Mouse (Mus musculus) lung, embryonic 16.5 days (tissue): ENCODE measurements at regions not wholly inside any gene's neighbourhood (a gene's known extent, or its start where the extent isn't known, plus 50 kb on each side); places are given as distances from the start of the nearest gene placed in this dataset.

Source experiments
- ATAC-seq: fragments of 200-750 bp; cut with Nextera tagmentation; 2 replicates; pipeline ENCODE4 v1.8.0; 2017; ENCODE audit warnings: low read depth, mild to moderate bottlenecking, moderate library complexity
- H3K27ac ChIP-seq: fragments of 300-500 bp; sonication (generic); 2 replicates; pipeline ENCODE4 v1.5.1; 2014; ENCODE audit warnings: mild to moderate bottlenecking, control low read depth, low read length
- H3K27me3 ChIP-seq: fragments of 300-500 bp; sonication (generic); 2 replicates; pipeline ENCODE4 v1.6.1; 2014; ENCODE audit warnings: low read depth, low read length, mixed read lengths; ENCODE audit not compliant: control insufficient read depth, insufficient read depth
- H3K36me3 ChIP-seq: fragments of 300-500 bp; sonication (generic); 2 replicates; pipeline ENCODE4 v1.6.1; 2014; ENCODE audit warnings: low read length; ENCODE audit not compliant: control insufficient read depth, insufficient read depth
- H3K4me1 ChIP-seq: fragments of 300-500 bp; sonication (generic); replicated peaks from 2 replicates; pipeline ENCODE4 v1.6.1; 2014; ENCODE audit warnings: low read length, mixed read lengths; ENCODE audit not compliant: control insufficient read depth, insufficient read depth
- H3K4me2 ChIP-seq: fragments of 300-500 bp; sonication (generic); 2 replicates; pipeline ENCODE4 v1.6.1; 2014; ENCODE audit warnings: low read depth, low read length, control low read depth
- H3K4me3 ChIP-seq: fragments of 300-500 bp; sonication (generic); 2 replicates; pipeline ENCODE4 v1.5.1; 2014; ENCODE audit warnings: mild to moderate bottlenecking, low read length, control low read depth
- H3K9ac ChIP-seq: fragments of 300-500 bp; sonication (generic); 2 replicates; pipeline ENCODE4 v1.6.1; 2014; ENCODE audit warnings: low read length, control low read depth
- H3K9me3 ChIP-seq: fragments of 300-500 bp; sonication (generic); 2 replicates; pipeline ENCODE4 v1.6.1; 2016; ENCODE audit warnings: low read length; ENCODE audit not compliant: control insufficient read depth
- WGBS: fragments of 180-500 bp; shearing (Covaris S2); extraction: QIAGEN DNeasy Blood & Tissue Kit; methylation state at CpG from one replicate; pipeline ENCODE4 v1.1.7; 2014; 5-methylcytosine and 5-hydroxymethylcytosine counted together

DNA sequence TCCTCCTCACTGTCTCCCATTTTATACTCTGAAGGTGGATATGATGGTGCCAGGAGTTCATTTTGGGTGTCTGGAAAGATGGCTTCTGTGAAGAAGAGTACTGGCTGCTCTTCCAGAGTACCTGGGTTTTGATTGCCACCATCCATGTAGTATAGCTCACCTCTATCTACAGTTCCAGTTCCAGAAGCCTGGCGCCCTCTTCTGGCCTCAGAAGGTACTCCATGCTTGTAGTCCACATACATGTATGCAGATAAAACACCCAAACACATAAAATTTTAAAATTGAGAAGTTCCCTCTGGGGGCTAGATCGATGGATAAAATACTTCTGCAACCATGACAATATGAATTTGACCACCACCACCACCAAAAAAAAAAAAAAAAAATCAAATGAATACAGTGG is 128.4 kb upstream of the Pkdcc start:
- no peaks in the 10 kb centered on the region for H3K36me3 ChIP-seq
- H3K4me1 ChIP-seq: peaks cover 1% of the 10 kb centered on the region; the same call in 1 of the 2 replicates
- H3K27me3 ChIP-seq: no peaks in the 10 kb centered on the region
- H3K9ac ChIP-seq: no peak overlapping the region
- no peak overlapping the region for H3K4me3 ChIP-seq
- no peak overlapping the region for H3K4me2 ChIP-seq
- H3K27ac ChIP-seq: no peak overlapping the region
- peaks cover 4% of the 10 kb centered on the region; the same call in 1 of the 2 replicates for H3K9me3 ChIP-seq
- 83% methylated on average over 2 of the region's 2 CpGs for WGBS
- no peak for ATAC-seq

- 66% methylated on average over 2 of the region's 2 CpGs for WGBS
- no peak for ATAC-seq
These were observed 126.6 kb upstream of the Pkdcc start for GRCm38 (mm10) chr17:83088471-83088870.

GRCm38 (mm10) chr17:83089856-83090692 is 125.0 kb upstream of the Pkdcc start:
- H3K27me3 ChIP-seq: no peaks in the 10 kb centered on the region
- 52% methylated on average over 10 of the region's 10 CpGs for WGBS
- ATAC-seq: no peak

More at GRCm38 (mm10) chr17:83088471-83088870, 126.6 kb upstream of the Pkdcc start:
- no peak overlapping the region for H3K9ac ChIP-seq
- no peaks in the 10 kb centered on the region for H3K4me1 ChIP-seq
- H3K4me3 ChIP-seq: no peak overlapping the region
- no peak overlapping the region for H3K4me2 ChIP-seq
- no peaks in the 10 kb centered on the region for H3K36me3 ChIP-seq
- no peaks in the 10 kb centered on the region for H3K27me3 ChIP-seq
- H3K27ac ChIP-seq: no peak overlapping the region
- peaks cover 4% of the 10 kb centered on the region; the same call in 1 of the 2 replicates for H3K9me3 ChIP-seq

DNA sequence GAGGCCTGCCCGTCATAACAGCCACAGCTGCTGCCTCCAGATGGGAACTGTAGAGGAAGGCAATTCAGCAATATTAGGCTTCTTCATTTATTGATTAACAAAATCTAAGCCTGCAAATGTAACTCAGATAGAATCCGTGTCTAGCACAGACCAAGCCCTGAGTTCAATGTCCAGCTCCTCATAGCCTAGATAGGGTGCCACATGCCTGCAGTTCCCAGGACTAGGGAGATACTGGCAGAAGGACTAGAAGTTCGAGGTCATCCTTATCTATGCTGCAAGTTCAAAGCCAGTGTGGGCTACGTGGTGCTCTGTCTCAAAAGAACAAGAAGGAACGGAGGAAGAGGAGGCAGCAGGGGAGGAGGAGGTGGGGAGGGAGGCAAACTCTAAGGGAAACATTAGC is 121.2 kb upstream of the Pkdcc start:
- 71% methylated on average over 5 of the region's 5 CpGs for WGBS
- Histone ChIP-seq H3K4me1 (no peaks in the 10 kb centered on the region), H3K9ac (no peak overlapping the region), H3K36me3 (no peaks in the 10 kb centered on the region), H3K9me3 (no peaks in the 10 kb centered on the region), H3K4me3 (no peak overlapping the region), H3K27me3 (no peaks in the 10 kb centered on the region), H3K27ac (no peak overlapping the region), H3K4me2 (no peak overlapping the region)
- no peak for ATAC-seq

More at GRCm38 (mm10) chr17:83089856-83090692, 125.0 kb upstream of the Pkdcc start:
- no peaks in the 10 kb centered on the region for H3K4me1 ChIP-seq
- H3K27ac ChIP-seq: no peak overlapping the region
- H3K9me3 ChIP-seq: peaks cover 4% of the 10 kb centered on the region; the same call in 1 of the 2 replicates
- no peaks in the 10 kb centered on the region for H3K36me3 ChIP-seq
- H3K9ac ChIP-seq: no peak overlapping the region
- no peak overlapping the region for H3K4me2 ChIP-seq
- H3K4me3 ChIP-seq: no peak overlapping the region

- peak; percentile 52; the same call in 1 of the 2 replicates for ATAC-seq
- H3K27me3 ChIP-seq: no peaks in the 10 kb centered on the region
- WGBS: 33% methylated on average over 8 of the region's 8 CpGs
These were observed 118.6 kb upstream of the Pkdcc start for GRCm38 (mm10) chr17:83096451-83096850.

DNA sequence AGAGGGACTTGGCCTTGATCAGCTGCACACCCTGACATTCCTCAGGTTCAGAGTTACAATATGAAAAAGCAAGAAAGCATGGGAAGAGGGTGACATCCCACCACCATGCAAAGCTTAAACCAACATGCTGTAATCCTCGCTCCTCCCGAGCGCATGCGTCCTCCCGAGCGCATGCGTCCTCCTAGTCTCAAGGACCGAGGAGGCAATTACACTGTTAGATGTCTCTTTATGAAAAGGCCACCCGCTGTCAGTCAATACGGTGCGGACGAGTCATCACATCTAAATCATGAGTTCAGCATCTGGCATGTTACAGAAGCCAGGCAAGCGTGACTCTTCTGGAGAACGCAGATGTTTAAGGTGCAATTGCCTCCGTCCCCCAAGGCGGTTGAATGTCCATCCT is 117.1 kb upstream of the Pkdcc start:
- Histone ChIP-seq H3K4me2 (no peak overlapping the region), H3K9me3 (no peaks in the 10 kb centered on the region), H3K4me3 (no peak overlapping the region), H3K36me3 (no peaks in the 10 kb centered on the region), H3K9ac (no peak overlapping the region), H3K27ac (no peak overlapping the region), H3K4me1 (no peaks in the 10 kb centered on the region), H3K27me3 (no peaks in the 10 kb centered on the region)
- no peak for ATAC-seq
- 91% methylated on average over 16 of the region's 16 CpGs for WGBS

More at GRCm38 (mm10) chr17:83096451-83096850, 118.6 kb upstream of the Pkdcc start:
- no peak overlapping the region for H3K9ac ChIP-seq
- no peak overlapping the region for H3K4me2 ChIP-seq
- H3K4me1 ChIP-seq: no peaks in the 10 kb centered on the region
- H3K27ac ChIP-seq: no peak overlapping the region
- no peak overlapping the region for H3K4me3 ChIP-seq
- no peaks in the 10 kb centered on the region for H3K36me3 ChIP-seq
- H3K9me3 ChIP-seq: no peaks in the 10 kb centered on the region

- no peak for ATAC-seq
- Histone ChIP-seq H3K27me3 (no peaks in the 10 kb centered on the region), H3K36me3 (no peaks in the 10 kb centered on the region), H3K27ac (no peak overlapping the region), H3K4me1 (no peaks in the 10 kb centered on the region), H3K4me2 (no peak overlapping the region), H3K4me3 (no peak overlapping the region), H3K9me3 (no peaks in the 10 kb centered on the region), H3K9ac (no peak overlapping the region)
- WGBS: 69% methylated on average over 12 of the region's 12 CpGs
These were observed 116.2 kb upstream of the Pkdcc start for GRCm38 (mm10) chr17:83098679-83099413.

- ATAC-seq: no peak
- Histone ChIP-seq H3K9ac (no peak overlapping the region), H3K4me2 (no peak overlapping the region), H3K27me3 (no peaks in the 10 kb centered on the region), H3K4me1 (no peaks in the 10 kb centered on the region), H3K4me3 (no peak overlapping the region), H3K36me3 (no peaks in the 10 kb centered on the region), H3K9me3 (no peaks in the 10 kb centered on the region), H3K27ac (no peak overlapping the region)
- WGBS: 52% methylated on average over 7 of the region's 7 CpGs
These were observed 114.1 kb upstream of the Pkdcc start for GRCm38 (mm10) chr17:83101035-83101434.

DNA sequence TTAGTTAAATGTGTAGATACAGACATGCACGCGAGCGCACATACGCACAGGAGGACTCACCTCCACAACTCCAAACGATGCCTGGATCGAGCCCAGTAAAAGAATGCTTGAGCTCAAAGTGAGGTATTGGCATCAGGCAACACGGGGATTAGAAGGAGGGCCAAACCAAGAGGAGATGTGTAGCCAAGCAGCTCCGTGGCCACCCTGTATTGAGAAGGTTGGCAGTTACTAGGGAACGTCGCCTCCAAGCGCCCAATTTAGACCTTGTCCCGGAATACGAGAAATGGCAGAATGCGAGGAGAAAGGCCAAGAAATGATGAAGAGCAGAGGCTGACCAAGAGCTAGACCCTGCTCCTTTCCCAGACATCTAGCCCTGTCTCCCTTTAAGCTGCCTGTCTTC is 113.3 kb upstream of the Pkdcc start:
- Histone ChIP-seq H3K27me3 (no peaks in the 10 kb centered on the region), H3K9me3 (no peaks in the 10 kb centered on the region), H3K4me1 (no peaks in the 10 kb centered on the region), H3K4me2 (no peak overlapping the region), H3K27ac (no peak overlapping the region), H3K9ac (no peak overlapping the region), H3K36me3 (no peaks in the 10 kb centered on the region), H3K4me3 (no peak overlapping the region)
- WGBS: 89% methylated on average over 14 of the region's 14 CpGs
- ATAC-seq: no peak
